Mouse (Mus musculus) gonadal fat pad, adult 2 months (tissue): ENCODE measurements at regions not wholly inside any gene's neighbourhood (a gene's known extent, or its start where the extent isn't known, plus 50 kb on each side); places are given as distances from the start of the nearest gene placed in this dataset.
A peak's percentile ranks its signal among the peaks of the same experiment; 100 is the strongest.

Experiments
- DNase-seq: peaks from one replicate; pipeline ENCODE4 v3.0.0-alpha.2; 2012; ENCODE audit warnings: low read depth

GRCm38 (mm10) chr2:19049877-19050731 lies 52.0 kb downstream of the 4930426L09Rik start:
- no peak for DNase-seq

- no peak for DNase-seq
These were observed 57.4 kb downstream of the 4930426L09Rik start for GRCm38 (mm10) chr2:19055500-19055899.

GRCm38 (mm10) chr2:19057859-19058258 lies 59.7 kb downstream of the 4930426L09Rik start:
- no peak for DNase-seq

- no peak for DNase-seq
These were observed 60.6 kb downstream of the 4930426L09Rik start for GRCm38 (mm10) chr2:19058765-19059164.

GRCm38 (mm10) chr2:19059246-19059645 lies 61.1 kb downstream of the 4930426L09Rik start:
- DNase-seq = no peak

- peak; percentile 23 for DNase-seq
These were observed 62.2 kb downstream of the 4930426L09Rik start for GRCm38 (mm10) chr2:19060218-19060915.

- no peak for DNase-seq
These were observed 66.6 kb downstream of the 4930426L09Rik start for GRCm38 (mm10) chr2:19064560-19065362.

GRCm38 (mm10) chr2:19065511-19065910 lies 67.4 kb downstream of the 4930426L09Rik start:
- DNase-seq = no peak

- no peak for DNase-seq
These were observed 70.0 kb downstream of the 4930426L09Rik start for GRCm38 (mm10) chr2:19068161-19068560.

GRCm38 (mm10) chr2:19083816-19084215 lies 85.7 kb downstream of the 4930426L09Rik start:
- DNase-seq = no peak

GRCm38 (mm10) chr2:19085105-19085504 lies 87.0 kb downstream of the 4930426L09Rik start:
- no peak for DNase-seq

- no peak for DNase-seq
These were observed 88.0 kb downstream of the 4930426L09Rik start for GRCm38 (mm10) chr2:19086167-19086566.

GRCm38 (mm10) chr2:19086621-19087020 lies 88.5 kb downstream of the 4930426L09Rik start:
- no peak for DNase-seq

GRCm38 (mm10) chr2:19099384-19099783 lies 99.7 kb upstream of the Armc3 start:
- DNase-seq = no peak

- DNase-seq = no peak
These were observed 90.3 kb upstream of the Armc3 start for GRCm38 (mm10) chr2:19108753-19109152.

- no peak for DNase-seq
These were observed 79.2 kb upstream of the Armc3 start for GRCm38 (mm10) chr2:19119871-19120270.

GRCm38 (mm10) chr2:19132864-19133263 lies 66.2 kb upstream of the Armc3 start:
- DNase-seq = no peak

GRCm38 (mm10) chr2:19142586-19142985 lies 56.5 kb upstream of the Armc3 start:
- DNase-seq = no peak

GRCm38 (mm10) chr2:19145412-19145811 lies 53.7 kb upstream of the Armc3 start:
- DNase-seq = no peak

- DNase-seq = no peak
These were observed 53.2 kb upstream of the Armc3 start for GRCm38 (mm10) chr2:19145881-19146280.

GRCm38 (mm10) chr2:19146289-19146688 lies 52.8 kb upstream of the Armc3 start:
- DNase-seq = no peak

GRCm38 (mm10) chr2:19148812-19149211 lies 50.3 kb upstream of the Armc3 start:
- DNase-seq = no peak
